Mouse (Mus musculus) midbrain, postnatal 0 days (tissue): ENCODE measurements at regions not wholly inside any gene's neighbourhood (a gene's known extent, or its start where the extent isn't known, plus 50 kb on each side); places are given as distances from the start of the nearest gene placed in this dataset.
A peak's percentile ranks its signal among the peaks of the same experiment; 100 is the strongest.

Source experiments
- ATAC-seq: fragments of 200-750 bp; cut with Nextera tagmentation; 2 replicates; pipeline ENCODE4 v1.8.0; 2017; ENCODE audit warnings: moderate number of reproducible peaks, mild to moderate bottlenecking, moderate TSS enrichment, moderate library complexity; ENCODE audit not compliant: low FRiP score
- DNase-seq: peaks from one replicate; pipeline ENCODE4 v3.0.0-alpha.2; 2015; ENCODE audit warnings: low spot score
- H3K27ac ChIP-seq: fragments of 300-500 bp; sonication (generic); 2 replicates; pipeline ENCODE4 v1.5.1; 2014; ENCODE audit warnings: low read depth, mild to moderate bottlenecking, low read length, mixed read lengths
- H3K27me3 ChIP-seq: fragments of 300-500 bp; sonication (generic); 2 replicates; pipeline ENCODE4 v1.6.1; 2014; ENCODE audit warnings: low read length, control low read depth, mixed read lengths; ENCODE audit not compliant: insufficient read depth
- H3K36me3 ChIP-seq: fragments of 300-500 bp; sonication (generic); 2 replicates; pipeline ENCODE4 v1.6.1; 2014; ENCODE audit warnings: low read length, control low read depth, mixed read lengths; ENCODE audit not compliant: insufficient read depth
- H3K4me1 ChIP-seq: fragments of 300-500 bp; sonication (generic); 2 replicates; pipeline ENCODE4 v1.6.1; 2014; ENCODE audit warnings: mild to moderate bottlenecking, control low read depth, antibody characterized with exemption, low read length, mixed read lengths; ENCODE audit not compliant: insufficient read depth
- H3K4me2 ChIP-seq: fragments of 300-500 bp; sonication (generic); 2 replicates; pipeline ENCODE4 v1.6.1; 2014; ENCODE audit warnings: low read depth, mild to moderate bottlenecking, low read length, mixed read lengths; ENCODE audit not compliant: poor library complexity, severe bottlenecking
- H3K4me3 ChIP-seq: fragments of 300-500 bp; sonication (generic); 2 replicates; pipeline ENCODE4 v1.5.1; 2014; ENCODE audit warnings: low read depth, mild to moderate bottlenecking, low read length, moderate library complexity
- H3K9ac ChIP-seq: fragments of 300-500 bp; sonication (generic); replicated peaks from 2 replicates; pipeline ENCODE4 v1.6.1; 2014; ENCODE audit warnings: mild to moderate bottlenecking, low read length, moderate library complexity, mixed read lengths; ENCODE audit not compliant: poor library complexity, severe bottlenecking
- H3K9me3 ChIP-seq: fragments of 300-500 bp; sonication (generic); 2 replicates; pipeline ENCODE4 v1.6.1; 2016; ENCODE audit warnings: low read length, control low read depth
- CTCF ChIP-seq: IDR thresholded peaks from 2 replicates; pipeline ENCODE4 v1.5.1; 2016; ENCODE audit warnings: antibody characterized with exemption, mild to moderate bottlenecking
- WGBS: fragments of 180-500 bp; shearing (Covaris S2); extraction: QIAGEN DNeasy Blood & Tissue Kit; methylation state at CpG from one replicate; pipeline ENCODE4 v1.1.7; 2014; 5-methylcytosine and 5-hydroxymethylcytosine counted together

GRCm38 (mm10) chr7:124681212-124681611 is 698.5 kb downstream of the Hs3st4 start:
- H3K4me2 ChIP-seq: no peak overlapping the region
- no peak overlapping the region for H3K4me3 ChIP-seq
- DNase-seq (peak; percentile 34), ATAC-seq (no peak)
- no peaks in the 10 kb centered on the region for H3K36me3 ChIP-seq
- H3K27me3 ChIP-seq: no peaks in the 10 kb centered on the region
- no peaks in the 10 kb centered on the region for H3K4me1 ChIP-seq
- H3K9me3 ChIP-seq: no peaks in the 10 kb centered on the region
- H3K9ac ChIP-seq: no peak overlapping the region
- TF ChIP-seq CTCF: no peak
- 93% methylated on average over 10 of the region's 10 CpGs for WGBS
- no peak overlapping the region for H3K27ac ChIP-seq

GRCm38 (mm10) chr7:124681820-124682219 is 699.2 kb downstream of the Hs3st4 start:
- TF ChIP-seq CTCF: no peak
- Histone ChIP-seq H3K9ac (no peak overlapping the region), H3K9me3 (no peaks in the 10 kb centered on the region), H3K36me3 (no peaks in the 10 kb centered on the region), H3K4me3 (no peak overlapping the region), H3K4me1 (no peaks in the 10 kb centered on the region), H3K27ac (no peak overlapping the region), H3K4me2 (no peak overlapping the region), H3K27me3 (no peaks in the 10 kb centered on the region)
- WGBS: 94% methylated on average over 2 of the region's 2 CpGs
- ATAC-seq (no peak), DNase-seq (no peak)

DNA sequence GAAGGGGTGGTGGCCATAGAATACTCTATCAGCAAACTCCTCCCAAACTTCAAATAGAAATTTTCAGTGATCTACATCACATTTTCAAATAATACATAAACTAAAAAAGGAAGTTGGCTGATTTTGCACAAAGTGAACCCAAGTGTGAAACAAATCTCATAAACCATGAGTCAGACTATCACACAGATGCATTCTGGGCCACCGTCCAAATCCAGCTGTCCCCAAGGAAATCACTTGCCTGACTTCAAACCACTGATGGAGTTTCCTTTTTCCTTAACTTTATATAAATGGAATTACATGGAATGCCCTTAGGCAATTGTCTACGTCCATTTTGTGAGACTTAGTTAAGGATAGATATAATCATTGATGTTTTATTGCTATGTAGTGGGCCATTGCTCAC is 702.8 kb downstream of the Hs3st4 start:
- ATAC-seq (no peak), DNase-seq (peak; percentile 65)
- no peak overlapping the region for H3K27ac ChIP-seq
- no peaks in the 10 kb centered on the region for H3K9me3 ChIP-seq
- H3K36me3 ChIP-seq: no peaks in the 10 kb centered on the region
- no peak for TF ChIP-seq CTCF
- no peak overlapping the region for H3K9ac ChIP-seq
- H3K4me3 ChIP-seq: no peak overlapping the region
- no peaks in the 10 kb centered on the region for H3K27me3 ChIP-seq
- no peak overlapping the region for H3K4me2 ChIP-seq
- no peaks in the 10 kb centered on the region for H3K4me1 ChIP-seq
- 63% methylated on average over 2 of the region's 2 CpGs for WGBS

GRCm38 (mm10) chr7:124704163-124704824 is 721.6 kb downstream of the Hs3st4 start:
- H3K9me3 ChIP-seq: no peaks in the 10 kb centered on the region
- 55% methylated on average over 6 of the region's 6 CpGs for WGBS
- no peak overlapping the region for H3K4me3 ChIP-seq
- no peaks in the 10 kb centered on the region for H3K36me3 ChIP-seq
- no peak overlapping the region for H3K9ac ChIP-seq
- peaks cover 2% of the 10 kb centered on the region; the same call in 1 of the 2 replicates for H3K4me1 ChIP-seq
- H3K4me2 ChIP-seq: no peak overlapping the region
- H3K27me3 ChIP-seq: no peaks in the 10 kb centered on the region
- DNase-seq (no peak), ATAC-seq (no peak)
- no peak for TF ChIP-seq CTCF
- no peak overlapping the region for H3K27ac ChIP-seq

GRCm38 (mm10) chr7:124707143-124707542 is 724.5 kb downstream of the Hs3st4 start:
- no peak overlapping the region for H3K4me3 ChIP-seq
- H3K36me3 ChIP-seq: no peaks in the 10 kb centered on the region
- H3K9ac ChIP-seq: no peak overlapping the region
- DNase-seq (no peak), ATAC-seq (no peak)
- H3K4me2 ChIP-seq: no peak overlapping the region
- H3K27me3 ChIP-seq: no peaks in the 10 kb centered on the region
- 62% methylated on average over 3 of the region's 3 CpGs for WGBS
- H3K27ac ChIP-seq: no peak overlapping the region
- H3K9me3 ChIP-seq: no peaks in the 10 kb centered on the region
- H3K4me1 ChIP-seq: peaks cover 2% of the 10 kb centered on the region; the same call in 1 of the 2 replicates
- TF ChIP-seq CTCF: no peak

GRCm38 (mm10) chr7:124708771-124709485 is 726.3 kb downstream of the Hs3st4 start:
- Histone ChIP-seq H3K4me3 (no peak overlapping the region), H3K9ac (no peak overlapping the region), H3K9me3 (no peaks in the 10 kb centered on the region), H3K4me1 (peaks cover 2% of the 10 kb centered on the region; the same call in 1 of the 2 replicates), H3K36me3 (no peaks in the 10 kb centered on the region), H3K4me2 (no peak overlapping the region), H3K27me3 (no peaks in the 10 kb centered on the region), H3K27ac (peak overlapping the region; percentile 1)
- TF ChIP-seq CTCF: no peak
- peak; percentile 39 for DNase-seq
- no peak for ATAC-seq
- 32% methylated on average over 11 of the region's 11 CpGs for WGBS
